Mouse (Mus musculus): ENCODE measurements at regions not wholly inside any gene's neighbourhood (a gene's known extent, or its start where the extent isn't known, plus 50 kb on each side); places are given as distances from the start of the nearest gene placed in this dataset.

GRCm38 (mm10) chr14:102016572-102016971 is 286.8 kb downstream of the Lmo7 start:
- TF ChIP-seq POLR2A (IDR thresholded peaks at IDR 0.05; ENCODE audit: control insufficient read depth, extremely low read depth, insufficient read depth, low read length, poor library complexity) = no peak
- TF ChIP-seq CTCF (IDR thresholded peaks at IDR 0.05; ENCODE audit: borderline replicate concordance, control insufficient read depth, extremely low read depth, insufficient read depth, low read length, poor library complexity) = no peak

Measured in thymus, adult 2 months (tissue).